Mouse (Mus musculus) ovary, postnatal 36 days (tissue): ENCODE data around the gene Wwtr1.

Source experiments
- DNase-seq: peaks from one replicate; pipeline ENCODE4 v3.0.0; 2022; ENCODE audit warnings: low spot score, mixed read lengths

Gene Wwtr1

GRCm38 (mm10) chr3:57575660-57576055, at the start of gene Wwtr1:
Gene Wwtr1 (minus strand): TSS chr3:57575910.
- peak; percentile 92 for DNase-seq

- DNase-seq, result no peak
Observed at GRCm38 (mm10) chr3:57619718-57620117, 44.0 kb upstream of the Wwtr1 start.

GRCm38 (mm10) chr3:57615652-57616051, 39.9 kb upstream of the Wwtr1 start:
- DNase-seq, result no peak

GRCm38 (mm10) chr3:57612430-57612997, 36.8 kb upstream of the Wwtr1 start:
- DNase-seq, result no peak

DNA sequence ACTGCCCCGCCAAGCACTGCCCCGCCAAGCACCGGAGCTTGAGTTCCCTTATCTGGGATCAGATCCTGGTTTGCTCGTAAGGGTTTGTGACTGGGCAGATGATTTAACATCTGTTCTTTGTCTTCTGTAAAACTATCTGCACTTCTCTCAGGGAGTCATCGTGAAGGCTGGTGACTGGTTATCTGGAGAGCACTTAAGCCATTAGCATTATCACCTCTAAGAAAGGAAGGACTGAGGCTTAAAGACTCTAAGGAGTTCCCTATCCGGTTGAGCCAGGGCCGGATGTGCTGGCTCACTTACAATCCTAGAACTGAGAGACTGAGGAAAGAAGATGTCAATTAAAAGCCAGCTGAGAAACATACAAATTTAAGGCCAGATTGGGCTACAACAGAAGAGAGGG, 36.1 kb upstream of the Wwtr1 start:
- DNase-seq, result no peak

DNA sequence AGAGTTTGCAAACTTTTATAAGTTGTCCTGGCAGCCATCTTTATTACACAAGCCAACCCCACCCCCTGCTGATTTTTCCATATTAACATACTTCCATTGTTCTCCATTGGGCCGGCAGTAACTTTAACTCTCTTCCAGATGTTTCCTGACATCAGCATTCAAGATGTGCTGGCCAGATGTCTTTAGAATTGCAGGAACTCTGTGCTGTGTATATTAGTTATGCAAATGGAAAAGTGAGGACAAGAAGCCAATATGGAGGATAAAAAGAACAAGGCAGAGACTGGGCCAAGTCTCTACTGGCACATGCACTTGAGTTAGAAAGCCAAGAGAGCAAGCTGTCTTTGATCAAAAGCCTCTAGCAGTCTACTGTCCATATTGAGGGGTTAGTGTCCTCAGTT, 28.9 kb upstream of the Wwtr1 start:
- no peak for DNase-seq

DNA sequence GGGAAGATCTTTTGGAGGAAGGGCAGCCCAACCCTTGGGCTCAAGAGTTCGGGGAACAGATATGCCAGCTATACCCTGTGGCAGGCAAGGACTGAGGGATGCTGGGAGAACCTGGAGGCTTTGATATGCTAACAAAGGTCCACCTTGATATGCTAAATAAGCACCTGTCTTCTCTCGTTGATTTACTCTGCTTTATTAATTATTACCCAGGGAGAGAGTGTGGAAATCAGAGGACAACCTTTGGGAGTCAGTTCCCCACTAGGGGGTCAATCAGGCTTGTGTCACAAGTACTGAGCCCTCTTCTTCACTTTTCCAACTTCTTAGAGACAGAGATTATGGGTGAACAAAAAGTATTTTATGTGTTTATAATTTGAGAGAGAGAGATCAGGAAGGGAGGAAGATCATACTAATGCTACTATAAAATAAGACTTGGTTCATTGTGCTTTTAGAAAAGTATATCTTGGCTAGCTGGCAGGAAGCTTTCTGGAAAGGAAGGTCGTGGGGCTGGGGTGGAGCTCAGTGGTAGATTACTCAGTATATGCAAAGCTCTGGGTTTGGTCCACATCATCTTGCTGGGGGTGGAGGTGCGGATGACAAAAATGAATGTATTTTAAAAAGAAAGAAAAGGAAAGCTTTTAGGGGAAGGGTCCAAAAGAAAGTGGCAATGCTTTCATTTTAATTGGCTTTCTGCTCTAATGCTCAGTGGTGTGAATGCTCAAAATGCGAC, 28.3 kb upstream of the Wwtr1 start:
- DNase-seq, result no peak

DNA sequence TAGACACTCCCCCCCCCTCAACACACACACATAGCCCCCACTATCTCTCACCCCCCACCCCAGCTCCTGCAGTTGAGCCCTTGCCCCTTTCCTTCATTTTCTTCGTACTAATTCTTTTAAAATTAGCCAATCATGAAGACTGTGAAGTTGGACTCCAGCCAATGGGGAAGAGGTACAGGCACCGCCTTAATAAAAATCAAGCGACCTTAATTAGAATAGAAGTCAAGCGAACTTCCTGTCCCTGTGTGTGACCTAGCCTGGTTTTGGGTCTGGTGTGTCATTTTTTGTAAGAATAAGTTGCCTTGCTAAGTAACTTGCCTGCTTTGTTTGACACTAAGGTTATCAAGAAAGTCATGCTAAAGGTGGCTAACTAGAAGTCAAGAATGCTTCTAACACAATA, 26.9 kb upstream of the Wwtr1 start:
- DNase-seq, result no peak

DNA sequence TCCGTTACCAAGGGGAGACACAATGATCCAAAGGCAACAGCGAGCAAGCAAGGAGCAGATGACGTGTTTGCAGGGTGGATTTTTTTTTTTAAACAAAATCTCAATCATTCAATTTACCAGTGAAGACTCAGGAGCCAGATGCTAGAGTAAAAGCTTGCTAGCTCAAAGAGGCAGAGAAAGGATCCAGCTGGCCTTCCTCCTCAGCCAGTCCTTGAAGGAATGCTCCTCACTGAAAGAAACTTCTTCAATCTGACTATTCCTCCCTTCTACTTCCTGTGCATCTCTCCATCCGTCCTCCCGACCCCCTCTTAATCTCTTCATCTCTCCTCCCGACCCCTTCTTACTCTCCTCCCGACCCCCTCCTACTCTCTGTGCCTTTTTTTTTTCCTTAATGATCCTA, 20.9 kb upstream of the Wwtr1 start:
- no peak for DNase-seq

GRCm38 (mm10) chr3:57595506-57595905, 19.8 kb upstream of the Wwtr1 start:
- DNase-seq, result no peak

- no peak for DNase-seq
Observed at GRCm38 (mm10) chr3:57585967-57586366, 10.3 kb upstream of the Wwtr1 start.

DNA sequence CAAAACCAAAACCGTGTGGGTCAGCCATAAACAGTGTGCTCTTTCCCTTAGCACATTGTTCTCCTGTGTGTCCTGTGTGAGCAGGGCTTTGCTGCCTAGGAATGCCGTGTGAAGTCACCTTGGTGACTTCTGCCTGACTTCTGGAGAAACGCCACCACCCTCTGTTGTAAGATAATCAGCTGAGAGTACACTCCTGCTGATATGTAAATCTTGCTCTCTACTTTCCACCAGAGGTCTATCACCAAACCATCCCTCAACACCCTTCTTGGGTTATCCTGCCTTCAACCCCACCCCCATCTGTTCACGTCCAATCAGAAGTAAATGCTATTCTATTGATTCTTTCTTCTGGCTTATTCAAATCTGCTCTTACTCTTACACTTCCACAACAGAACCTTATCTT, 7.8 kb upstream of the Wwtr1 start:
- no peak for DNase-seq

DNA sequence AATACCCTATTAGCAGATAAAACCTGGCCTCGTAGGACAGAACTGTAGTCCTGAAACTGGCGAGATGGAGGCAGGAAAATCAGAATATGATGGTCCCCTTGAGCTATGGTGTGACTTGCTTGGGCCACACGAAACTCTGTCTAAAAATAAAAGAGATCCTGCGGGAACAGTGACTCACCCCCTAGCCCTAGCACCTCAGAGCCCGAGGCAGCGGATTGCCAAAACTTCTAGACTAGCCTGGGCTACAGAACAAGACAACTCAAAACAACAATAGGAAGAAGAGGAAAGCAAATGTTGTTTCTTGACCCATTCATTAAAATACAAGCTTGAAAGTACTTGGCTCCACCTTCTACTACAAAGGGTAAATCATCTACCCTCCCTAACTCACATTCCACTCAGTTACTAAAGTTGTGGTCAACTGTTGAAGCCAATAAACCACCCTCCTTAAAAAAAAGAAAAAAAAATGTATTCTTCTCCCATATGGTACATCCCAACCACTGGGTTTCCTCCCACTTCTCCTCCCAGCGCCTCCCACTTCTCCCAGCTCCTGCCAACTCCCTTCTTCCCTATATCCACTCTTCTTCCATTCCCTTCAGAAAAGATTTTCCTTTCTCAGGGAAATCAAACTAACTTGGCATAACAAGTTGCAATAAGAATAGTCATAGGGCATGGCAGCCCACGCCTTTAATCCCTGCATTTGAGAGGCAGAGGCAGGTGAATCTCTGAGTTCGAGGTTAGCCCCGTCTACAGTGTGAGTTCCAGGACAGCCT, 4.9 kb upstream of the Wwtr1 start:
- no peak for DNase-seq

DNA sequence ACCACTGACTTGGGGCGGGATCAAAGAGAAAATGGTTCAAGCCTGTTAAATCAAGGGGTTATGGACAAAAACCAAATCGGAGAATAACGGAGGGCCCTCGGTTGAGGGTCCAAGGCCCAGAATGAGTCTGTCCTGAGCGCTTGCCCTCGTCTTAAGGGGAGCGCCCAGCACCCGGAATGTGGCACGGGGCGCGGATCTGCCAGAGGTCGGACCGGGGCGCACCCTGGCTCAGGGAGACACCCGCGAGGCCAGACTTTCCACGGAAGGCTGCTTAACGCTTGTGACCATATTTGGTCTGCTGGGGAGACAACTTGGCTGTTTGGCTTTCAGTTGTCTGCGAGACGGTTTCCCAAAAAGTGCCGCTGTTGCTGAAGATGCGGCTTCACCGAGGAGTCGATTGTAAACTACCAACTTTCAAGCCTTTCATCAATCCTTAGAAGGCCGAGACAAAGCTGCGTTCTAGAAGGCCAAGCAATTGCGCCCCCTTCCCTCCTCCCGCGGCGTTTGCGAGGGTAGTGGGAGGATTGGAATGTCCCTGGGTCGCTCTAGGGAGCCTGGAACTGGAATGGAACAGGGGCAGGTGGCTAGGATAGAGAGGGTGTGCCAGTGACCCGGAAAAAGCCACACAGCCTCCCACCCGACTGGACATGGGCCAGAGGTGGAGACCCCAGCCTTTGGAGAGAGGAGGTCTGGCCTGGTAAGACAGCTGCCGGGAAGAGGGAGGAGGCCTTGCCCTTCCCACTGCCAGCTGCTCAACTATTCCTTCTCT, 530 bp upstream of the Wwtr1 start:
- DNase-seq, result peak; percentile 69

DNA sequence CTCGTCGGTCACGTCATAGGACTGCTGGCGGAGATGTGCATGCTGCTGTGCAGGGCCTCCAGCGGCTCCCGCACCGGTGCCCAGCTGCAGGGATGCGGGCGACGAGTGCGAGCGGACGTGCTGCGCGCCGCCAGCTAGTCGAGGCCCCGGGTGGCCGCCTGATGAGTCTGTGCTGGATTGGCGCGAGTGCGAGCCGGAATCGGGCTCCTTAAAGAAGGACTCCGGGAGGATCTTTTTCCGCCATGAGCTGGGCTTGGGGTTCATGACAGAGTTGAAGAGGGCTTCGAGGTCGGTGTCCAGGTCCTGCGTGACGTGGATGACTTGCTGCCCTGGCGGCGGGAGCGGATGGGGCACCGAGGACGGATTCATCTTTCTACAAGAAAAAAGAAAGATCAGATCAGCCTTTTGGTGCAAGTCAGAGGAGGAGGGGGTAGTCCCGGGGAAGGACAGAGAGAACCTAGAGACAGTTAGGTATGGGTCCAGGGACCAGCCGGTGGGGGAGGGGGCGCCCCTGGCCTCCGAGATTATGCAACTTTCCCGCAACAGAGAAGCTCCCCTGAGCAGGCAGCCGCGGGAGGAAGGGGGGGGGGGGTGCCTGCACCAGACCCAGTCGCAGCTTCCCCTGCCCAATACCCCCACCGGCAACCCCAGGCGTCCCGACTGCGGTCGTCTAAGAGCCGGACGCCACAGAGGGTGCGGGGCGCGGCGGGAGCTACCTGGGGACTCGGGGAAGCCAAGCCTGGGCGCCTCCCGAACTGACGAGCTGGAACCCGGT, 638 bp downstream of the Wwtr1 start:
- DNase-seq, result peak; percentile 62

- no peak for DNase-seq
Observed at GRCm38 (mm10) chr3:57573898-57574570, 1.7 kb downstream of the Wwtr1 start.

DNA sequence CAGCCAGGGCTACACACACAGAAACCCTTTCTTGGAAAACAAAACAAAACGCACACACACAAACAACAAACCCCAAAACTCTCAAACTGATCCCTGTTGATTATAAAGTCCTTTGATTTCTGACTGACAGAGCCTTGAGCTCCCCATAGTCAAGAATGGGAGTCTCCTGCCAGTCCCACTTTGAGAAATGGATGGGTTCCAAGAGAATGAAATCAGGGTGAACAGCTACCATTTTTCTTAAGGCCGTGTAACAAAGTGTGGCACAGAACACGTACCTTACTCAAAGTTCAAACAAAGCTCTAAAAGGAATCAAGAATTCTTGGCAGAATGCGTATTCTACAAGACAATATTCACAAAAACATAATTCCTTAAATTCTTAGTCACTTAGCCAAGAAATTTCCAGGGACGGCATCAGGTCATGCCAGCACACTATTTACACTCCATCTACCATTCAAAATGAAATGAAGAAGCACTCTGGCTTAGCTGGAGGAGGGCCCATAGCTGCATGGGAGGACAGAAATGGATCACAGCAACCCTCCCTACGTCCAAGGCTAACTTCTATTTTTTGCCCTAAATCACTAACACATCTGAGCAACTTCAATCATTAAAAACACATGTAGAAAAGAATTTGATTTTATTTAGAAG, 3.3 kb downstream of the Wwtr1 start:
- DNase-seq, result no peak

DNA sequence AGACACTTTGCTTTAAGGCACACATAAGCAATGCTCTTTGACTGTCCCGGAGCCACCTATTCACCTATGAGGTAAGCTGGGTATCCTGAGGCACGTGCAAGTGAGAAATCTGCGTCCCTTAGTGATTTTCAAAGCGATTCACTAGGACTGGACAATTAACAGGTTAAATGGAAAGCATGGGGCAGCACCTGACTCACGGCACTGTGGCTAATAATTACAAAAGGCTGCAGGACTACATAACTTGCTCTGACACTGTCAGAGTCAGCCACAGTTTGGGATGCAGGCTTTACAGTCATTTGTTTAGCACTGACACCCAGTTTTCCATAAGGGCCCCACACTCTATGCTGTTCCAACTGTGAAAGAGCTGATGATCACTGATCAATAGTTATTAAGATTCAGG, 9.1 kb downstream of the Wwtr1 start:
- DNase-seq, result no peak

DNA sequence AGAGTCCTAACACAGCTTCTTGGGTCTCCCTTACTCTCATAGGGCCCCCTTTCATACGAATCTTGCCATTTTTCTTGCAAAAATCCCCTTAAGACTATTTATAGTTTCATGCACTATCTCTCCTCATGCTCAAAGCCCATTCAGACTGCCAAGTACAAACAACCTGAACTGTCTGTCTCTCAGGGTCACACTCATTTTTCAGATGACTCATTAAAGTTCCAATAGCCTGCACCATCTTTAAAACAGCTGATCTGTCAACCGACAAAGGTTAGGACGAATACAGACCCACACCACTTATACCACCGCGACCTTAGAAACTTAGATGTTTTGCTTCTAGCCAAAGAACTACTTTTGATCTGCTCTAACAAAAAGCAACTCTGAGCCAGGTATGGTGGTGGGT, 12.1 kb downstream of the Wwtr1 start:
- DNase-seq, result no peak

DNA sequence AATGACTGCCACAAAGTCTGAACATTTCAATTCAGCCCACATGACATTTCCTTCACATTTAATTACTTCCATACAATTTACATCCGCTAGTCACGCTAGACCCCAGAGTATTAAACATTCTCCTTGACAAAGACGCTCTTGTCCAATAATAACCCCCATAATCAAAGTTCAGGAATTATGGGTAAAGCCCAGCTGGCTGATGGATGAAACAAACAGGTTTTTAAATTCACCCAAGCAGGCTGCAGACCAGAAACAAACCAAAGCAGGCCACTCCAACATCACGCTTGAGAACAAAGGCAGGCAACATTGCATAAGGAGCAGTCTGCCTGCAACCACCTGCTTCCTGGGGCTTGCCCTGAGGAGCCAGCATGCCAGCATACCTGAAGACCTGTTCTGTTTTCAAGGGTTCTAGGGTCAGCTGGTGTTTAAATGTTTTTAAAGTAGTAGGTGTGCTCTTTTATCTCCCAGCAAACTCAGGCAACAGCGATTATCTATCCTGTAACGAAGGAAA, 12.7 kb downstream of the Wwtr1 start:
- DNase-seq, result no peak
